In genomic region chr7:137741702-137742101, GRCm38 (mm10) we compare ENCODE assay signal across 22 mouse cellular contexts.
A peak's percentile ranks its signal among the peaks of the same experiment; 100 is the strongest.
DNase-seq lines count a peak whose midpoint lies in the region; ATAC-seq and TF ChIP-seq lines count a peak whose summit lies in the region.
"Had no signal": no experiment of that assay in that cellular context is flagged by ENCODE, and none has a peak within 500 bp of the region (broad histone marks: within the 10 kb centered on the region; RNA-seq: fewer than 3 reads in every experiment).

No protein-coding gene starts in this region.

- peaks cover 7% of the 10 kb centered on the region for H3K4me1 ChIP-seq in lung, embryonic 14.5 days (ENCODE audit: insufficient read depth)
- peaks cover 13% of the 10 kb centered on the region for H3K4me1 ChIP-seq in lung, embryonic 16.5 days (replicated peaks; ENCODE audit: control insufficient read depth, insufficient read depth, low read length)
- no peaks in the 10 kb centered on the region for H3K4me1 ChIP-seq in lung, adult 2 months (ENCODE audit: control insufficient read depth, insufficient read depth, low read length)
- H3K4me1 ChIP-seq in neural tube, embryonic 13.5 days (replicated peaks), result peaks cover 19% of the 10 kb centered on the region
- H3K4me1 ChIP-seq in midbrain, postnatal 0 days (ENCODE audit: insufficient read depth, low read length), result no peaks in the 10 kb centered on the region
- H3K4me1 ChIP-seq: forebrain, embryonic 10.5 days had no signal

- no peaks in the 10 kb centered on the region for H3K36me3 ChIP-seq in lung, embryonic 14.5 days (ENCODE audit: insufficient read depth)
- H3K36me3 ChIP-seq in lung, embryonic 16.5 days (ENCODE audit: control insufficient read depth, insufficient read depth, low read length), result no peaks in the 10 kb centered on the region
- H3K36me3 ChIP-seq in neural tube, embryonic 13.5 days, result no peaks in the 10 kb centered on the region
- H3K36me3 ChIP-seq in midbrain, postnatal 0 days (ENCODE audit: insufficient read depth, low read length), result no peaks in the 10 kb centered on the region
- H3K36me3 ChIP-seq: embryonic facial prominence, embryonic 13.5 days; embryonic facial prominence, embryonic 15.5 days; forebrain, embryonic 10.5 days; forebrain, embryonic 12.5 days had no signal

- ATAC-seq in lung, embryonic 14.5 days (ENCODE audit: insufficient read depth), result peak; percentile 68
- peak; percentile 56 for ATAC-seq in lung, embryonic 16.5 days (ENCODE audit: low read depth)
- no peak for ATAC-seq in neural tube, embryonic 13.5 days (ENCODE audit: low read depth)
- ATAC-seq in midbrain, postnatal 0 days (ENCODE audit: low FRiP score), result no peak
- ATAC-seq: forebrain, embryonic 14.5 days had no signal

- H3K27ac ChIP-seq in lung, embryonic 14.5 days (ENCODE audit: low read depth), result peak overlapping the region; percentile 55
- H3K27ac ChIP-seq in lung, embryonic 16.5 days (ENCODE audit: low read length), result peak overlapping the region; percentile 84
- H3K27ac ChIP-seq in neural tube, embryonic 13.5 days (replicated peaks), result peak overlapping the region; percentile 61; the same call in 1 of the 2 replicates
- no peak overlapping the region for H3K27ac ChIP-seq in midbrain, postnatal 0 days (ENCODE audit: low read depth, low read length)
- H3K27ac ChIP-seq: embryonic facial prominence, embryonic 13.5 days; embryonic facial prominence, embryonic 15.5 days; forebrain, embryonic 10.5 days; forebrain, embryonic 12.5 days had no signal

- DNase-seq in lung, embryonic 14.5 days, result peak; percentile 61
- no peak for DNase-seq in lung, postnatal 14 days
- DNase-seq in lung, adult 2 months, result no peak
- DNase-seq in neural tube, embryonic 10.5 days (ENCODE audit: extremely low spot score, low spot score), result no peak
- DNase-seq in midbrain, postnatal 0 days (ENCODE audit: low spot score), result no peak
- DNase-seq: adrenal gland, adult 2 months; adrenal gland, postnatal 10 days; adrenal gland, postnatal 25 days; cerebellum, adult 11 months; cerebellum, adult 18-20 months; cerebellum, adult 8-10 months; cerebellum, adult 9-11 months; cerebellum, postnatal 14 days; cerebellum, postnatal 36 days had no signal

- no peak for TF ChIP-seq POLR2A in lung, adult 2 months (IDR thresholded peaks at IDR 0.05; ENCODE audit: borderline replicate concordance, extremely low read depth, low read depth, low read length)

- 43% methylated on average over 3 of the region's 3 CpGs for WGBS in lung, embryonic 14.5 days
- WGBS in lung, embryonic 16.5 days, result 32% methylated on average over 3 of the region's 3 CpGs
- WGBS in lung, adult 2 months, result 36% methylated on average over 3 of the region's 3 CpGs
- 88% methylated on average over 3 of the region's 3 CpGs for WGBS in neural tube, embryonic 13.5 days
- WGBS in midbrain, postnatal 0 days, result 79% methylated on average over 3 of the region's 3 CpGs

- no peak for TF ChIP-seq CTCF in lung, embryonic 14.5 days (IDR thresholded peaks at IDR 0.05; ENCODE audit: low read depth)
- TF ChIP-seq CTCF in lung, adult 2 months (IDR thresholded peaks at IDR 0.05; ENCODE audit: insufficient read depth, low read length), result no peak
- no peak for TF ChIP-seq CTCF in midbrain, postnatal 0 days (IDR thresholded peaks at IDR 0.05)

- no peak overlapping the region for H3K4me3 ChIP-seq in lung, embryonic 14.5 days (ENCODE audit: low read depth, low read length)
- H3K4me3 ChIP-seq in lung, embryonic 16.5 days (ENCODE audit: low read length), result no peak overlapping the region
- no peak overlapping the region for H3K4me3 ChIP-seq in lung, adult 2 months (replicated peaks; ENCODE audit: extremely low read depth, low read depth, low read length)
- no peak overlapping the region for H3K4me3 ChIP-seq in neural tube, embryonic 13.5 days
- no peak overlapping the region for H3K4me3 ChIP-seq in midbrain, postnatal 0 days (ENCODE audit: low read depth, low read length)
- H3K4me3 ChIP-seq: embryonic facial prominence, embryonic 13.5 days; embryonic facial prominence, embryonic 15.5 days; erythroblast, embryonic 14.5 days; forebrain, embryonic 10.5 days; forebrain, embryonic 12.5 days had no signal

- H3K9ac ChIP-seq in lung, embryonic 14.5 days, result no peak overlapping the region
- H3K9ac ChIP-seq in lung, embryonic 16.5 days (ENCODE audit: low read length), result no peak overlapping the region
- no peak overlapping the region for H3K9ac ChIP-seq in neural tube, embryonic 13.5 days
- no peak overlapping the region for H3K9ac ChIP-seq in midbrain, postnatal 0 days (replicated peaks; ENCODE audit: low read length, poor library complexity, severe bottlenecking)
- H3K9ac ChIP-seq: embryonic facial prominence, embryonic 15.5 days; forebrain, embryonic 12.5 days had no signal

- no peaks in the 10 kb centered on the region for H3K9me3 ChIP-seq in lung, embryonic 14.5 days (ENCODE audit: low read depth, low read length)
- no peaks in the 10 kb centered on the region; the same call in 1 of the 2 replicates for H3K9me3 ChIP-seq in lung, embryonic 16.5 days (ENCODE audit: control insufficient read depth, low read length)
- no peaks in the 10 kb centered on the region for H3K9me3 ChIP-seq in neural tube, embryonic 13.5 days
- H3K9me3 ChIP-seq in midbrain, postnatal 0 days (ENCODE audit: low read length), result no peaks in the 10 kb centered on the region
- H3K9me3 ChIP-seq: embryonic facial prominence, embryonic 13.5 days; embryonic facial prominence, embryonic 15.5 days; forebrain, embryonic 10.5 days; forebrain, embryonic 12.5 days had no signal

- peak overlapping the region; percentile 23; the same call in 1 of the 2 replicates for H3K4me2 ChIP-seq in lung, embryonic 14.5 days
- no peak overlapping the region for H3K4me2 ChIP-seq in lung, embryonic 16.5 days (ENCODE audit: low read depth, low read length)
- no peak overlapping the region for H3K4me2 ChIP-seq in neural tube, embryonic 13.5 days
- no peak overlapping the region for H3K4me2 ChIP-seq in midbrain, postnatal 0 days (ENCODE audit: low read depth, low read length, poor library complexity, severe bottlenecking)
- H3K4me2 ChIP-seq: embryonic facial prominence, embryonic 13.5 days; embryonic facial prominence, embryonic 15.5 days; forebrain, embryonic 12.5 days had no signal

- no peaks in the 10 kb centered on the region for H3K27me3 ChIP-seq in lung, embryonic 14.5 days (ENCODE audit: insufficient read depth, low read length)
- no peaks in the 10 kb centered on the region for H3K27me3 ChIP-seq in lung, embryonic 16.5 days (ENCODE audit: control insufficient read depth, insufficient read depth, low read depth, low read length)
- no peaks in the 10 kb centered on the region for H3K27me3 ChIP-seq in neural tube, embryonic 13.5 days
- no peaks in the 10 kb centered on the region for H3K27me3 ChIP-seq in midbrain, postnatal 0 days (ENCODE audit: insufficient read depth, low read length)
- H3K27me3 ChIP-seq: embryonic facial prominence, embryonic 13.5 days; embryonic facial prominence, embryonic 15.5 days; forebrain, embryonic 12.5 days had no signal

Comparison
In these comparisons a context has a peak if more than half of its experiments do, and no peak if none do; other contexts are left out.
1. ATAC-seq: peak in lung, embryonic 14.5 days (single experiment) and lung, embryonic 16.5 days (single experiment); none in neural tube, embryonic 13.5 days (single experiment) and midbrain, postnatal 0 days (single experiment).